In the genomic region with DNA sequence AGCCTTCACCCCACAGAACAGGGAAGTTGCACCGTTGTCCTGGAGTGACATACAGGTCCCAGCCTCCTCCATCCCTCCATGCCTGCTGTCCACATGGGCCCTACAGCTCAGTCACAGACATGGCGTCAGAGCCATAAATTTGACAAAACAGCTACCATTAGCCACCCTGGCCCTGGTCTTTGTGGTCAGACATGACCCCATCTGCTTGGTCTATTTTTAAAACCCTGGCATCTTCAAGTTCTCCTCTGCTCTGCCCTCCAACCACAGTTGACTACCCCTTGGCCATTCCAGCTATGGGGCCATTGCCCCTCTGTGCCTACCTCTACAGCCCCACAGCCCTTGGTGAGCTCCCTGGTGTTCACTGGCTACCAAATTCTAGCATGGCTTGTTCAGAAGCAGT, we compare ENCODE assay signal across 15 mouse cellular contexts. TPM values are rescaled to one million over a fixed set of nuclear protein-coding genes. Genes with fewer than 3 reads are reported as not detected.
A peak's percentile ranks its signal among the peaks of the same experiment; 100 is the strongest.
DNase-seq lines count a peak whose midpoint lies in the region; ATAC-seq and TF ChIP-seq lines count a peak whose summit lies in the region.
"Had no signal": no experiment of that assay in that cellular context is flagged by ENCODE, and none has a peak within 500 bp of the region (broad histone marks: within the 10 kb centered on the region; RNA-seq: fewer than 3 reads in every experiment).

No protein-coding gene starts in this region.

- no peak overlapping the region for H3K4me3 ChIP-seq in heart, embryonic 10.5 days
- H3K4me3 ChIP-seq in lung, postnatal 0 days (ENCODE audit: low read depth, low read length) = no peak overlapping the region
- H3K4me3 ChIP-seq in embryonic facial prominence, embryonic 10.5 days = no peak overlapping the region
- H3K4me3 ChIP-seq in limb, embryonic 10.5 days = no peak overlapping the region
- H3K4me3 ChIP-seq: hindbrain, embryonic 12.5 days; left cerebral cortex, adult 2 months had no signal

- no peak for TF ChIP-seq EP300 in lung, postnatal 0 days (IDR thresholded peaks at IDR 0.05)

- H3K27ac ChIP-seq in heart, embryonic 10.5 days = no peak overlapping the region
- H3K27ac ChIP-seq in lung, postnatal 0 days (ENCODE audit: low read length) = no peak overlapping the region
- peak overlapping the region; percentile 69 for H3K27ac ChIP-seq in embryonic facial prominence, embryonic 10.5 days (replicated peaks)
- peak overlapping the region; percentile 26; the same call in 1 of the 2 replicates for H3K27ac ChIP-seq in limb, embryonic 10.5 days
- H3K27ac ChIP-seq: left cerebral cortex, adult 2 months; stomach, postnatal 0 days had no signal

- peaks cover 38% of the 10 kb centered on the region for H3K27me3 ChIP-seq in heart, embryonic 10.5 days (ENCODE audit: insufficient read depth, poor library complexity, severe bottlenecking)
- H3K27me3 ChIP-seq in lung, postnatal 0 days (replicated peaks; ENCODE audit: insufficient read depth, low read length) = no peaks in the 10 kb centered on the region
- H3K27me3 ChIP-seq in embryonic facial prominence, embryonic 10.5 days (replicated peaks; ENCODE audit: low read depth, poor library complexity, severe bottlenecking) = no peaks in the 10 kb centered on the region
- no peaks in the 10 kb centered on the region for H3K27me3 ChIP-seq in limb, embryonic 10.5 days (ENCODE audit: low read depth, poor library complexity, severe bottlenecking)
- H3K27me3 ChIP-seq: CH12.LX; hindbrain, embryonic 12.5 days had no signal

- no peaks in the 10 kb centered on the region for H3K36me3 ChIP-seq in heart, embryonic 10.5 days
- H3K36me3 ChIP-seq in lung, postnatal 0 days (ENCODE audit: insufficient read depth, low read length) = no peaks in the 10 kb centered on the region
- no peaks in the 10 kb centered on the region for H3K36me3 ChIP-seq in embryonic facial prominence, embryonic 10.5 days (replicated peaks)
- no peaks in the 10 kb centered on the region for H3K36me3 ChIP-seq in limb, embryonic 10.5 days

- H3K4me1 ChIP-seq in heart, embryonic 10.5 days = peaks cover 42% of the 10 kb centered on the region
- no peaks in the 10 kb centered on the region for H3K4me1 ChIP-seq in lung, postnatal 0 days (ENCODE audit: insufficient read depth, low read depth, low read length)
- peaks cover 42% of the 10 kb centered on the region for H3K4me1 ChIP-seq in embryonic facial prominence, embryonic 10.5 days
- peaks cover 26% of the 10 kb centered on the region for H3K4me1 ChIP-seq in limb, embryonic 10.5 days

- TF ChIP-seq CTCF in lung, postnatal 0 days (IDR thresholded peaks at IDR 0.05) = no peak

- DNase-seq in heart, adult 11 months = peak; percentile 93
- no peak for DNase-seq in heart, embryonic 10.5 days (ENCODE audit: low spot score)
- DNase-seq in lung, postnatal 0 days (ENCODE audit: low spot score) = no peak
- DNase-seq in lung, adult 18-20 months = no peak
- no peak for DNase-seq in embryonic facial prominence, embryonic 10.5 days (ENCODE audit: low spot score)
- no peak for DNase-seq in limb, embryonic 10.5 days (ENCODE audit: low spot score)
- DNase-seq in cerebellum, adult 11-12 months = no peak
- no peak for DNase-seq in adrenal gland, postnatal 25 days
- DNase-seq: cerebellum, adult 11 months; cerebellum, postnatal 36 days; lung, adult 2 months had no signal

- H3K4me2 ChIP-seq in lung, postnatal 0 days (replicated peaks; ENCODE audit: low read depth, low read length) = no peak overlapping the region

- 91% methylated on average over 2 of the region's 2 CpGs for WGBS in heart, embryonic 10.5 days
- WGBS in lung, postnatal 0 days = 75% methylated on average over 2 of the region's 2 CpGs
- 84% methylated on average over 2 of the region's 2 CpGs for WGBS in embryonic facial prominence, embryonic 10.5 days
- 81% methylated on average over 2 of the region's 2 CpGs for WGBS in limb, embryonic 10.5 days

- no peak overlapping the region for H3K9ac ChIP-seq in lung, postnatal 0 days (replicated peaks; ENCODE audit: low read depth)
- H3K9ac ChIP-seq: hindbrain, embryonic 12.5 days had no signal

- ATAC-seq in lung, postnatal 0 days = 0 out of 2 replicates have a peak, but pooled peaks have one; percentile 3

- no peaks in the 10 kb centered on the region for H3K9me3 ChIP-seq in heart, embryonic 10.5 days
- no peaks in the 10 kb centered on the region for H3K9me3 ChIP-seq in lung, postnatal 0 days (ENCODE audit: low read length)
- H3K9me3 ChIP-seq in embryonic facial prominence, embryonic 10.5 days = no peaks in the 10 kb centered on the region
- H3K9me3 ChIP-seq in limb, embryonic 10.5 days (replicated peaks) = no peaks in the 10 kb centered on the region
- H3K9me3 ChIP-seq: hindbrain, embryonic 12.5 days had no signal

RNA-seq across cellular contexts. Expression of a gene that starts 27.1 kb away (rescaled TPM):
- 9.9 and 10.3 TPM in 2 replicates for polyA plus RNA-seq in heart, embryonic 10.5 days (2016; fragmentation: Nextera tagmentation; extraction: Ambion mirVana)
- polyA plus RNA-seq in lung, postnatal 0 days (2015; fragmentation: Nextera tagmentation; extraction: Ambion mirVana) = 15.0 and 15.9 TPM in 2 replicates
- 10.9 and 11.0 TPM in 2 replicates for polyA plus RNA-seq in embryonic facial prominence, embryonic 10.5 days (2016; fragmentation: Nextera tagmentation; extraction: Ambion mirVana)
- 7.3 and 11.5 TPM in 2 replicates for polyA plus RNA-seq in limb, embryonic 10.5 days (2016; fragmentation: Nextera tagmentation; extraction: Ambion mirVana)
- total RNA-seq in adrenal gland, postnatal 25 days (2021) = 70.0 and 75.0 TPM in 2 replicates

RNA-seq across cellular contexts. Expression of a gene that starts 35.1 kb away (rescaled TPM):
- polyA plus RNA-seq in heart, embryonic 10.5 days (2016; fragmentation: Nextera tagmentation; extraction: Ambion mirVana) = 5.6 and 9.4 TPM in 2 replicates
- polyA plus RNA-seq in lung, postnatal 0 days (2015; fragmentation: Nextera tagmentation; extraction: Ambion mirVana) = 3.4 and 4.4 TPM in 2 replicates
- polyA plus RNA-seq in embryonic facial prominence, embryonic 10.5 days (2016; fragmentation: Nextera tagmentation; extraction: Ambion mirVana) = 10.0 and 10.2 TPM in 2 replicates
- polyA plus RNA-seq in limb, embryonic 10.5 days (2016; fragmentation: Nextera tagmentation; extraction: Ambion mirVana) = 10.1 and 10.6 TPM in 2 replicates
- 7.3 and 9.0 TPM in 2 replicates for total RNA-seq in adrenal gland, postnatal 25 days (2021)

Comparison
In these comparisons a context has a peak if more than half of its experiments do, and no peak if none do; other contexts are left out.
1. H3K27ac ChIP-seq: peak in embryonic facial prominence, embryonic 10.5 days (single experiment) and limb, embryonic 10.5 days (single experiment); none in heart, embryonic 10.5 days (single experiment) and lung, postnatal 0 days (single experiment).